Mouse (Mus musculus) lung, postnatal 0 days (tissue): ENCODE data around the gene Spata21.

ENCODE experiments used
- CTCF ChIP-seq: IDR thresholded peaks from 2 replicates; pipeline ENCODE4 v1.5.1; 2016; ENCODE audit warnings: antibody characterized with exemption, mild to moderate bottlenecking
- EP300 ChIP-seq: IDR thresholded peaks from 2 replicates; pipeline ENCODE4 v1.6.1; 2016; ENCODE audit warnings: antibody characterized with exemption, mild to moderate bottlenecking, control low read depth

DNA sequence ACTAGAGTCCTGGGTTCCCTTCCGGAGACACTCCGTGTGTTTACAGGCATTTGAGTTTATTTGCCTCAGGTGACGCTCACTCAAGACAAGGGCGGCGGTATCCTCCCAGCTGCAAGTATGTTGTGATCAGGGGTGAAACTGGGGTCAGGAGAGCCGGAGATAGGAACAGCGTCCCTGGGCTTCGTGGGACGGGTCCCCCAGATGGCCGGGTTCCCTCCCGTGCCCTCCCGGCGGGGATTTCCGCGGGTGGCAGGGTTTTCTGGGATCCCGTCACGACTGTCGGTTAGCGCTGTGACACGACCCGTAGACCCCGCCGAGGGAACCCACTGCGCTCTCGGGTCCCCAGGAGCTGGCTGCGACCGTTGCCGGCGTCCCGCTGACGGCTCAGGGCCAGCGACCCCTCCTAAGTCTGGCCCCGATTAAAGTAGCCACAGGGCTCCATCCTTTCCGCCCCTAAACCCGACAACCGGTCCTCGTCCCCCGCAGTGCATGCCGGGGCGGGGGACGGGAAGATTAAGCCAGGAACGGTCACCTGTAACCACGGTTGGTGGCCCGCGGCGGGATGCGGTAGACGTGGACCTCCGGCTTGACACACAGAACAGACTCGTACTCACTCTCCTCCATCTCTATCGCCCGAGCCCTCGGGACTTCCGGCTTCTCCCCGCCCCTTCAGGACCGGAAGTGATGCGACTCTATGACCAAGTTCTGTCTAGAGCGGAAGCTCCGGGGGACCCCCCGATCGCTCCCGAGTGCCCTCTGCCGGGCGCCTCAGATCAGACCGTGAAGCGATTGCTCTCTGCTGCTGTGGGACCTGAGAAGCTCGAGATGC lies 10.2 kb upstream of the Spata21 start, which contains the start of gene Necap2:
- peak; percentile 79 for TF ChIP-seq CTCF
- peak; percentile 35; the same call in 1 of the 2 replicates for TF ChIP-seq EP300
